Mouse (Mus musculus) macrophage (primary cell): ENCODE results near the gene H2-D1. TPM values are rescaled to one million over a fixed set of nuclear protein-coding genes. Genes with fewer than 3 reads are reported as not detected.

Source experiments
- H3K27ac ChIP-seq: fragments of 350-480 bp; formaldehyde crosslinking; 2 replicates; pipeline ENCODE4 v1.9.0; 2021
- H3K36me3 ChIP-seq: fragments of 350-480 bp; formaldehyde crosslinking; 2 replicates; pipeline ENCODE4 v1.9.0; 2021; ENCODE audit errors: inconsistent target
- H3K4me3 ChIP-seq: fragments of 350-480 bp; formaldehyde crosslinking; 2 replicates; pipeline ENCODE4 v1.9.0; 2021; ENCODE audit errors: inconsistent target
- H3K79me2 ChIP-seq: fragments of 350-480 bp; formaldehyde crosslinking; 2 replicates; pipeline ENCODE4 v1.9.0; 2021; ENCODE audit errors: inconsistent target
- WGBS: methylation state at CpG from one replicate; pipeline ENCODE4 v1.1.7; 2026; ENCODE audit warnings: inconsistent platforms; ENCODE audit not compliant: missing documents; 5-methylcytosine and 5-hydroxymethylcytosine counted together
- polyA plus RNA-seq: library from polyadenylated mRNA; stranded (reverse); fragments of 250-400 nt; gene quantifications from 3 replicates; pipeline ENCODE4 v1.2.4, GENCODE M21; 2018; ENCODE audit warnings: inconsistent platforms

H2-D1 gene
- polyA plus RNA-seq, 1 experiment from 2014 or later: 2,972 TPM

DNA sequence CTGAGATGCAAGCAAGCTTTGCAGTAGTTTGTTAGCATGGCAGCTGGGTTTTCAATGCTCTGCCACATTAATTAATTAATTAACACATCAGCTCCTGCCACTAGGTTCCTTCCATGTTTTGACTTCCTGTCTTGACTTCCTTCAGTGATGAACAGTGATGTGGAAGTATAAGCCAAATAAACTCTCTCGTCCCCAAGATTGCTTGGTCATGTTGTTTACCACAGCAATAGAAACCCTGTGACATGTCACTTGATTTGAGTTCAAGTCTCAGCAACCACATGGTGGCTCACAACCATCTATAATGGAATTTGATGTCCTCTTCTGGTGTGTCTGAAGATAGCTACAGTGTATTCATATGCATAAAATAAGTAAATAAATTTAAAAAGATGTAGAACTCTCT is 5.2 kb upstream of the H2-D1 start:
- Histone ChIP-seq H3K27ac (peak overlapping the region; percentile 98), H3K79me2 (no peaks in the 10 kb centered on the region), H3K36me3 (peaks cover 17% of the 10 kb centered on the region), H3K4me3 (peak overlapping the region; percentile 29)
- 0% methylated on average over 1 of the region's 1 CpGs for WGBS

DNA sequence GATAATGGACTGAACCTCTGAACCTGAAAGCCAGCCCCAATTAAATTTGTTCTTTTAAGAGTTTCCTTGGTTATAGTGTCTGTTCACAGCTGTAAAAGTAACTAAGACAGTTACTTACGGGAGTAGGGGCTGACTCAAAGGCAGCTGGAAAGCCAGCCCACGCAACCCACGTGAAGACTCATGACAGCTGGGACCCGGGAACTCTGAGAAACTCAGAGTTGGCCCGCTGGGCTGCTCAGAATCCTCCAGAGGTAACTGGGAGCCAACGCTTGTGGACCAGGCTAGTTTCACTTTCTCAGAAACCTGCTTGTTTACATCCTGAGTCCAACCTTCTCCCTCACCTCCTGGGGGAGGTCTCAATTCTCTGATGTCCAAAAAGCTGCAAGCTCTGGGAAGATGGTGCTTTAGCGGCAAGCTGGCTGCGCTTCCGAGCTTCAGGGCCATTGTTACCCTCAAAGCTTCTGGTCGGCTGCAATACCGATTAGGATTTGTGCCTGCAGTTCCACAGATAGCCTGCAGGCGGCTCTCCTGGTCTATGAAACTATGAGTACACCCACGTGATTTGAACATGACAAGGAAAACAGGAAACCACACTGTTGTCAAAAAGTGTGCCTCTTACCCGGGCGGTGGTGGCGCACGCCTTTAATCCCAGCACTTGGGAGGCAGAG is 4.6 kb upstream of the H2-D1 start:
- WGBS: 2% methylated on average over 12 of the region's 17 CpGs
- Histone ChIP-seq H3K27ac (peak overlapping the region; percentile 98), H3K4me3 (peak overlapping the region; percentile 29), H3K79me2 (no peaks in the 10 kb centered on the region), H3K36me3 (peaks cover 11% of the 10 kb centered on the region)

DNA sequence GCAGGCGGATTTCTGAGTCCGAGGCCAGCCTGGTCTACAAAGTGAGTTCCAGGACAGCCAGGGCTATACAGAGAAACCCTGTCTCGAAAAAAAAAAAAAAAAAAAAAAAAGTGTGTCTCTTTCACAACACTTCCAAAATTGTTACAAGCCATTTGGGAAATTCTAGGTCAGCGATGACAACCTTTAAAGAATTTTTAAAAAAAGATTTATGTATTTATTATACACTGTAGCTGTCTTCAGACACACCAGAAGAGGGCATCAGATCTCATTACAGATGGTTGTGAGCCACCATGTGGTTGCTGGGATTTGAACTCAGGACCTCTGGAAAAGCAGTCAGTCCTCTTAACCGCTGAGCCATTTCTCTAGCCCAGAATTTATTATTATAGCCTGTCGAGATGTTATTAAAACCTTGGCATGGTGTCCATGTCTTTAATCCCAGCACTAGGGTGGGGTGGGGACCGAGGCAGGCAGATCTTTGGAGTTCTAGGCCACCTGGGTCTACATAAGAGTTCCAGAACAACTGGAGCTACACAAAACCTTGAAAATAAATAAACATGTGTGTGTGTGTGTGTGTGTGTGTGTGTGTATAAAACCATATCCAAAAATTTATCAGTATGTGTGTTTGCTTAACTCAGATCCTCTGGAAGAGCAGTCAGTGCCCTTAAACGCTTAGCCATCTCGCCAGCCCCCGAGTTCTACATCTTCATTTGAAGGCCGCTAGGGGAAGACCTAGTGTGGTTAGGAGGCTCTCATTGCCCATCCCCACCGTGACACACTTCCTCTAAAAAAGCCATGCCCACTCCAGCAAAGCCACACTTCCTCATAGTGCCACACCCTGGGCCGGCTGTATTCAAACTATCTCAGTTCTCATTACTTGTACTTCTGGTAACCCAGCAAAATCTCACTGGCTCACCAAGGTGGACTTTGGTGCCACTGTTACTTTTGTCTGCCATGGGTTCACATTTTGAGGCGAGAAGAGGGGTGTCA is 3.7 kb upstream of the H2-D1 start:
- Histone ChIP-seq H3K79me2 (peaks cover 7% of the 10 kb centered on the region), H3K36me3 (peaks cover 3% of the 10 kb centered on the region; the same call in 1 of the 2 replicates), H3K4me3 (no peak overlapping the region), H3K27ac (peak overlapping the region; percentile 98)
- WGBS: 28% methylated on average over 10 of the region's 14 CpGs

DNA sequence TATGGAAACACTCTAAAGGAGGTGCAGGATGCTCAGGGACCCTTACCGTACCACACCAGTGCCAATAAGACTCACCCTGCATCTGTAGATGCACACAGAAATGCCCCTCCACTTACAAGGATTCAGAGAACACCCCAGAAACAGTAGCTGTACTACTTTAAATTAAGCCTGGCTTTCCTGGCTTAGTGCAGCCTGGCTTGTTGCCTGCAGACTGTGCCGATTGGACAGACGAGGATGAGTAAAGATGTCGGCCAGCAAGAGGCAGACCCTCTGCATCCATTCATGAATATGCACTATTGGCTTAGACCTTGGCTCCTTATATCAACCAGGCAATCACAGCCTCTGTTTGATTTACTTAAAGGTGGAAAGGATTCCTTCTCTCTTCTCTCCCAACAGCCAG is 2.9 kb upstream of the H2-D1 start:
- 93% methylated on average over 4 of the region's 4 CpGs for WGBS
- Histone ChIP-seq H3K36me3 (peaks cover 2% of the 10 kb centered on the region; the same call in 1 of the 2 replicates), H3K79me2 (peaks cover 15% of the 10 kb centered on the region), H3K4me3 (no peak overlapping the region), H3K27ac (peak overlapping the region; percentile 98)

DNA sequence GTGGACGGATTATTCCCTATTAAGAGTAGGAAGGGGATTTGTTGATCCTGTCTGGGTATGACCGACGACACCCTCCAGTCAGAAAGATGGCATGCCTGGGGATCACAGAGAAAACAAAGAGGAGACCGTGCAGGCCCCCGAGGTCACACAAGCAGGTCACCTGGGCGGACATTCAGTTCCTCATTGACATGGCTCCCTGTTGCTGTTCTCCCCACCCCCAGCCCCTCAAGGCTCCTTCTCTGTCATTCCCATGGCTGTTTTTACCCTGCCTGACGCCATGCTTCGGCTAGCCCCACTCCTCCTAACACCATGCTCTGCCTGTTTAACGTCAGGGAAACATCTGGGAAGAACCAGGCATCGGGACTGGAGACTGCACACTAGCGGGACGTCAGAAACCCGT is 879 bp upstream of the H2-D1 start:
- H3K4me3 ChIP-seq: no peak overlapping the region
- H3K79me2 ChIP-seq: peaks cover 30% of the 10 kb centered on the region
- 95% methylated on average over 13 of the region's 13 CpGs for WGBS
- H3K36me3 ChIP-seq: peaks cover 18% of the 10 kb centered on the region; the same call in 1 of the 2 replicates
- H3K27ac ChIP-seq: peak overlapping the region; percentile 90

- Histone ChIP-seq H3K79me2 (peaks cover 30% of the 10 kb centered on the region), H3K4me3 (peak overlapping the region; percentile 61), H3K27ac (peak overlapping the region; percentile 72), H3K36me3 (peaks cover 23% of the 10 kb centered on the region; the same call in 1 of the 2 replicates)
- under 1% methylated on average over 31 of the region's 31 CpGs for WGBS
These were observed 973 bp downstream of the H2-D1 start for GRCm38 (mm10) chr17:35263523-35263883.

DNA sequence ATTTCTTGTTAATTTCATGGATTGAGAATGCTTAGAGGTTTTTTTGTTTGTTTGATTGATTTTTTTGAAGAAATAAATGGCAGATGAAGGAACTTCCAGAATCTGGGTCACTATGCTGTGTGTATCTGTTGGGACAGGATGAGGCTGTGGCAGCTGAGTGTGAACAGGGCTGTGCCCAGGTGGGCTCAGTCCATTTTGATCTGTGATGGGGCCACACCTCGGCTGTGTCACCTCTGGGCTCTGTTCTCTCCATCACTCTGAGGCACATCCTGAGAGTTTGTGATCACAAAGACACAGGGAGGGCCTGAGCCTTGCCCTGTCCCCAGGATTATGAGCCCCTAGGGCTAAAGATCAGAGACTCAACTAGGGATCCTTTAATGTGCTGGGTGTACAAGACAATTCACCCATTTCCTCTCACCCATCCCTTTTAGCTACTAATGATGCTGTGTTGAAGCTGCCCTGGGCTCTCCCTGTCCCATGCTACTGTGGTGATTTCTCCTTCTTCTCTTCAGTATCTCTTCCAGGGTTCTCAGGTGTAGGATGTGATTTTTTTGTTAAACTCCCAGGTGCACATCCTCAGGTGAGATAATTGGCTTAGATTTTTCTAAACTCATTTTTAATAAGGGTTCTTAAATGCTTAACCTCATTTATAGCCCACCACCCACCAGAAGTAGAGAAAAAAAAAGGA is 5.0 kb downstream of the H2-D1 start:
- H3K27ac ChIP-seq: no peak overlapping the region
- peaks cover 30% of the 10 kb centered on the region for H3K79me2 ChIP-seq
- 100% methylated on average over 1 of the region's 1 CpGs for whole genome bisulfite sequencing
- H3K4me3 ChIP-seq: no peak overlapping the region
- peaks cover 23% of the 10 kb centered on the region; the same call in 1 of the 2 replicates for H3K36me3 ChIP-seq

DNA sequence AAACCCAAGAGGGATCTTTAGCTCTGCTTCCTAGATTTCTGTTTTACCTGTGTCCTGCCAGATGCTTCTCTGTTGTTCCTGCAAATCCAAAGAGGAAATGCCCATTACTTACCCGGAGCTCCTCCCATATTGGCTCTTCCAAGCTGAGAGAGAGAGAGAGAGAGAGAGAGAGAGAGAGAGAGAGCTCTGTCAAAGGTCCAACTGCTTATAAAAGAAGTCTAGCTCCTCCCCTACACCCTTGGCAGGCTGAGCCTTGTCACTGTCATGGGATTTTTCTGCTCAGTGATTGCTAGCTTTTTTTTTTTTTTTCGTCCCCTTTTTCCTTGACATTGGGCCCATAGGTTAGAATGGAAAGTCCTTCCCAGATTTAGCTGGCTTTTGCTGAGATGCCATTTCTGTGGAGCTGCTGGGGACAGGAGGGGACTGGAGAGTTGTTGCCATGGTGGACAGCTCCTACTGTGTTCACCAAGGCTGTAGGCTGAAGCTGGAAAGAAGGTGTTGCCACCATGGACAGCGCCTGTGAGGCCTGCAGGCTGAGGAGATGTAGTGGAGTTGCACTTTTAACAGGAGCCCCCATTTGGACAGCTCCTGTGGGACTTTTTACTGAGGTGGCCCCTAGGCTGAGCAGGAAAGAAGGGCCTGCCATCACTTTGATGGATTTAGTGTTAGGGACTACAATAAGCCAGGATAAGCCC is 7.3 kb downstream of the H2-D1 start:
- peaks cover 12% of the 10 kb centered on the region for H3K79me2 ChIP-seq
- no peak overlapping the region for H3K4me3 ChIP-seq
- 62% methylated on average over 3 of the region's 3 CpGs for WGBS
- no peak overlapping the region for H3K27ac ChIP-seq
- peaks cover 19% of the 10 kb centered on the region; the same call in 1 of the 2 replicates for H3K36me3 ChIP-seq

GRCm38 (mm10) chr17:35272249-35272648 is 9.7 kb downstream of the H2-D1 start:
- WGBS: 88% methylated on average over 3 of the region's 3 CpGs
- Histone ChIP-seq H3K79me2 (no peaks in the 10 kb centered on the region), H3K27ac (no peak overlapping the region), H3K36me3 (no peaks in the 10 kb centered on the region), H3K4me3 (no peak overlapping the region)

GRCm38 (mm10) chr17:35274770-35275169 is 12.2 kb downstream of the H2-D1 start:
- H3K36me3 ChIP-seq: no peaks in the 10 kb centered on the region
- no peak overlapping the region for H3K4me3 ChIP-seq
- 5% methylated on average over 10 of the region's 11 CpGs for WGBS
- no peaks in the 10 kb centered on the region for H3K79me2 ChIP-seq
- H3K27ac ChIP-seq: no peak overlapping the region

GRCm38 (mm10) chr17:35276304-35276864 is 13.9 kb downstream of the H2-D1 start:
- 42% methylated on average over 13 of the region's 13 CpGs for WGBS
- H3K36me3 ChIP-seq: no peaks in the 10 kb centered on the region
- H3K79me2 ChIP-seq: no peaks in the 10 kb centered on the region
- H3K27ac ChIP-seq: no peak overlapping the region
- H3K4me3 ChIP-seq: no peak overlapping the region

GRCm38 (mm10) chr17:35278049-35278448 is 15.5 kb downstream of the H2-D1 start:
- H3K79me2 ChIP-seq: no peaks in the 10 kb centered on the region
- H3K27ac ChIP-seq: no peak overlapping the region
- WGBS: 87% methylated on average over 8 of the region's 8 CpGs
- H3K36me3 ChIP-seq: no peaks in the 10 kb centered on the region
- no peak overlapping the region for H3K4me3 ChIP-seq

GRCm38 (mm10) chr17:35278957-35279688 is 16.6 kb downstream of the H2-D1 start:
- Histone ChIP-seq H3K4me3 (no peak overlapping the region), H3K36me3 (no peaks in the 10 kb centered on the region), H3K79me2 (no peaks in the 10 kb centered on the region), H3K27ac (no peak overlapping the region)
- 88% methylated on average over 13 of the region's 13 CpGs for WGBS
